Mouse (Mus musculus) B cell, adult (primary cell): ENCODE data around the gene Vsig1. TPM values are rescaled to one million over a fixed set of nuclear protein-coding genes. Genes with fewer than 3 reads are reported as not detected.

Experiments used
- total RNA-seq: library from RNA; stranded (reverse); gene quantifications from 4 replicates; pipeline ENCODE4 v1.2.4, GENCODE M21; 2023; ENCODE audit not compliant: inconsistent age

Vsig1 gene
- not detected in 4 replicates for total RNA-seq

DNA sequence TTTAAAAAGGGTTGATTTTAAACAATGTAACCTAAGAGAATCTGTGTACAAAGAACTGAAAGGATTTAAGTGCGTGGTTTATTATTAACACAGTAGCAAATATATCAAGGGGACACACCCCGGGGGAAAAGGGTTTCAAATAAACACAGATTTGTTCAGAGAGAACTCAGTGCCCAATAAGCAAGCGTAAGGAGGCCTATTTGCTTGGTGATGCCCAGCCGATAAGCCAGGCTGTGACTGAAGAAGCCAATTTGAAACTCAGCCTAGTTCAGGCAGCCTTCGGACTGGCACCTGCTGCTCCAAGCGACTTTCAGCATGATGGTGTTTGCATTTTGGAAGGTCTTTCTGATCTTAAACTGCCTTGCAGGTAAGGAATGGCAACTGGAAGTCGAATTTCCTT lies at the start of gene Vsig1:
Gene Vsig1 (plus strand): TSS at position 249 of the 400 bp plus-strand sequence.

DNA sequence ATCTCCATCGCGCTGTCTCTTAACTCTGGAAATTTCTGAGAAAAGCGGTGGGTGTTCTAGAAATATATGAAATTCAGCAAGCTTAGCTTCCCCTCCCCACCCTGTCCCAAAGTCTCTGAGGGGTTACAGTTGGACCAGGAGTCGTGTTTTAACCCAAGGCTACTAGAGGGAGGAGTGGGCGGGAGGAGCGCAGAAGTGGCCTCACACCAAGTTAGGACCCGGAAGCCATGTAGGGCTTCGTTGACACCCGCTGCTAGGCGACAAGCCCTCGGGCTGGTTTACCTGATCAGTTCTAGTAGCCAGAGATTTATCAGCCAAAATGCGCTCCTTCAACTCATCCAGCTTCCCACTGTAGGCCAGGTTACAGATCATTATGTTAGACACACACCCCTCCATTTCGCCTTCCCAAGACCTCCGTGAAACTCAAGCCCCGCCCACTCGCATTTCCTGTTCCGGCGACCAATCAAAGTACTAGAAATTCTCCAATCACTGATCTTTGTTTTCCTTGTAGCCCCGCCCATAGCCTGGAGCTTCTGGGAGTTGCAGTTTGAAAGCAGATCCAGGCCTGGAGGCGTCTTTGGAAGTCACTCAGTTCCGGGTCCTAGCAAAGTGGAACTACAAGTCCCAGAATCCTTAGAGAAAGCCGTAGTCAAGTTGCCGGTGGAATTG lies 49.0 kb downstream of the Vsig1 start, which contains the start of the genes Psmd10 and Atg4a:
Gene Psmd10 (minus strand): TSS at position 457 of the 669 bp plus-strand sequence.
Gene Atg4a (plus strand): TSS at position 636 of the 669 bp plus-strand sequence.

Other genes with a start within 250 kb of the Vsig1 start
- not detected in 4 replicates for gene Mid2, start 243.0 kb upstream of the Vsig1 start, total RNA-seq
- not detected in 4 replicates for gene Tex13b, start 94.2 kb upstream of the Vsig1 start, total RNA-seq
- gene Psmd10, start 49.1 kb downstream of the Vsig1 start, total RNA-seq = 13.9 to 17.7 TPM (median 16.3 TPM) in 4 replicates
- 13.5 to 15.3 TPM (median 15.3 TPM) in 4 replicates for gene Atg4a, start 49.3 kb downstream of the Vsig1 start, total RNA-seq